Mouse (Mus musculus): ENCODE measurements around the gene Slc17a3.

GRCm38 (mm10) chr13:23864711-23865110, 25.5 kb downstream of the Slc17a3 start:
- TF ChIP-seq CTCF (IDR thresholded peaks at IDR 0.05; ENCODE audit: low read depth) = no peak
- TF ChIP-seq EP300 (IDR thresholded peaks at IDR 0.05; ENCODE audit: low read depth) = no peak
